Mouse (Mus musculus) erythroblast, embryonic 14.5 days (primary cell): Measurements from ENCODE around the gene Wbp2nl.

ENCODE experiments used
- GATA1 ChIP-seq: IDR thresholded peaks from 2 replicates; pipeline ENCODE4 v1.6.1; 2012; ENCODE audit warnings: low read length, inconsistent platforms, mixed read lengths
- TAL1 ChIP-seq: IDR thresholded peaks from 3 replicates; pipeline ENCODE4 v1.6.1; 2012; ENCODE audit warnings: low read length, inconsistent platforms, mixed read lengths

DNA sequence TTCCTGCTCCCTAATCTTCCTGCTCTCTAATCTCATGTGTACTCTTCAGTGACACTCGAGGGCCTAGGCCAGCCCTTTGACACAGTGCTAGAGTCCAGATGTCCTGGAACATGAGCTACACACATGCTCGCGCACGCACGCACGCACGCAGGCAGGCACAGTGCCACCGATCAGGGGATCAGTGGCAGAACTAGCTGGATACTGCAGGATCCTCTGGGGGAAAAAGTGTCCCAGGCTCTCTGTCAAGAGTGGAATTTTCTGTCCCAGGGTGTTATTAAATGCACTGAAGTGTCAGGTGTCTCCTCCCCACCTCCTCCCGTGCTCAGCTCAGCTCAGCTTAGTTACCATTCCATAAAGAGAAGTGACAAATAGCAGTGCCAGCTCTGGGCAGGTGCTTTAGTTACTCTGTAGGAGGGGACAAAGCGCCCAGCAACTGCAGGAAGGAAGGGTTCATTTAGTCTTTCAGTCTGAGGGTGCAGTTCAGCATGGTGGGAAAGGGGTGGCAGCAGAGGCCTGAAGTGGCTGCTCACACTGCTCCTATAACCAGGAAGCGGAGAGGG, 62.8 kb downstream of the Wbp2nl start:
- TF ChIP-seq GATA1 = no peak
- TF ChIP-seq TAL1 = no peak
